Mouse (Mus musculus): ENCODE results near the gene Pawr. TPM values are rescaled to one million over a fixed set of nuclear protein-coding genes. Genes with fewer than 3 reads are reported as not detected.
"Not testable (repeated sequence)": the region's sequence is repeated elsewhere in the genome, so short reads cannot be mapped to it uniquely, and the experiment has no call there.

Pawr gene
- polyA plus RNA-seq, 1 experiment from 2014 or later: 12.9 TPM

DNA sequence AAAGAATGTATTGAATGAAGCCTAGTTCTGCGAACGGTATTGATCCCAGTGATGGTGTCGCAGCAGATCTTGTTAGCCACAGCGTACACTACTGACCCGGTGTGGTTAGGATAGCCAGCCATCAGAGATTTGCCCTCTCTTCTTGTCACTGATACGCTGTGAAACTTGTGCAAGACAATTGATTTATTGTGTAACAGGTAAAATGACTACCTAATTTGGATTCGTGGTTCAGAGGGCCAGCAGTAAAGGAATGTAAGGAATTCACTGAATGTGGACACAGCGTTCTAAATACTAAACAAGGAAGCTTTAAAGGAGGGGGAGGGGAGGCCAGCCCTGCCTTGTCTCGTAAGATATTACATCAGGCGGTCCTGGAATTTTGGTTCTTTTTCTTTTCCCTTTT, 100.3 kb downstream of the Pawr start:
- WGBS: 24% methylated on average over 10 of the region's 10 CpGs
- ATAC-seq (replicated peaks; ENCODE audit: low FRiP score, low TSS enrichment, low read depth) (no peak), DNase-seq (ENCODE audit: low spot score) (no peak)
- H3K27me3 ChIP-seq (replicated peaks; ENCODE audit: control insufficient read depth, insufficient read depth, low read length): no peaks in the 10 kb centered on the region
- H3K27ac ChIP-seq (ENCODE audit: low read depth): no peak overlapping the region
- H3K9me3 ChIP-seq (ENCODE audit: control insufficient read depth, low read length): no peaks in the 10 kb centered on the region
- H3K9ac ChIP-seq (ENCODE audit: low read length): no peak overlapping the region
- peaks cover 18% of the 10 kb centered on the region for H3K4me1 ChIP-seq (replicated peaks; ENCODE audit: control insufficient read depth, insufficient read depth, low read length)
- H3K4me3 ChIP-seq (ENCODE audit: low read depth, low read length): no peak overlapping the region
- no peaks in the 10 kb centered on the region for H3K36me3 ChIP-seq (ENCODE audit: control insufficient read depth, insufficient read depth, low read length)
- H3K4me2 ChIP-seq (ENCODE audit: low read length): no peak overlapping the region

DNA sequence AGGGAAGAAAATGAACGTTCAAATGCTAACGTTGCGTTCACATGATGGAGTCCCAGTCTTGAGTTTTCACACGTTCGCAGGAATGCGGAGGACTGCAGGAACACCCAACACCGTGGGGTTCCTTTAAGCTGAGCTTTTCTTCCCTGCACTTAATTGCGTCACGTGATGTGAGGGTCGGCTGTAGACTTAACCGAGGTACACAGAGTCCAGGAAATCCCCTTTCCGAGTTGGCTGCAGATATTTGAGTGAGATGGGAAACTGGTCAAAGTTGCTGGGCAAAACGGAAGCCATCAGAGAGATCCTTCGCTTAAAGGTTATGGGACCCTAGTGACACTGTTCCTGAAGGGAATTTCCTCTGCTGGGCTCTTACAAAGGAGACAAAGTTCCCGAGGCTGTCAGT, 102.1 kb downstream of the Pawr start:
- Histone ChIP-seq H3K9me3 (ENCODE audit: control insufficient read depth, low read length) (no peaks in the 10 kb centered on the region), H3K4me1 (replicated peaks; ENCODE audit: control insufficient read depth, insufficient read depth, low read length) (peaks cover 24% of the 10 kb centered on the region), H3K27me3 (replicated peaks; ENCODE audit: control insufficient read depth, insufficient read depth, low read length) (no peaks in the 10 kb centered on the region), H3K27ac (ENCODE audit: low read depth) (no peak overlapping the region), H3K36me3 (ENCODE audit: control insufficient read depth, insufficient read depth, low read length) (no peaks in the 10 kb centered on the region), H3K9ac (ENCODE audit: low read length) (no peak overlapping the region), H3K4me3 (ENCODE audit: low read depth, low read length) (no peak overlapping the region), H3K4me2 (ENCODE audit: low read length) (0 out of 2 replicates have a peak overlapping the region, but pooled peaks have one; percentile 3)
- no peak for DNase-seq (ENCODE audit: low spot score)
- ATAC-seq (replicated peaks; ENCODE audit: low FRiP score, low TSS enrichment, low read depth): no peak
- 19% methylated on average over 15 of the region's 15 CpGs for WGBS

GRCm38 (mm10) chr10:108435616-108436015, 103.7 kb downstream of the Pawr start:
- peaks cover 24% of the 10 kb centered on the region for H3K4me1 ChIP-seq (replicated peaks; ENCODE audit: control insufficient read depth, insufficient read depth, low read length)
- DNase-seq (ENCODE audit: low spot score) (no peak), ATAC-seq (replicated peaks; ENCODE audit: low FRiP score, low TSS enrichment, low read depth) (peak; percentile 60; the same call in 1 of the 2 replicates)
- 0 out of 2 replicates have a peak overlapping the region, but pooled peaks have one; percentile 82 for H3K27ac ChIP-seq (ENCODE audit: low read depth)
- H3K36me3 ChIP-seq (ENCODE audit: control insufficient read depth, insufficient read depth, low read length): no peaks in the 10 kb centered on the region
- no peaks in the 10 kb centered on the region for H3K9me3 ChIP-seq (ENCODE audit: control insufficient read depth, low read length)
- no peak overlapping the region for H3K9ac ChIP-seq (ENCODE audit: low read length)
- no peak overlapping the region for H3K4me2 ChIP-seq (ENCODE audit: low read length)
- no peak overlapping the region for H3K4me3 ChIP-seq (ENCODE audit: low read depth, low read length)
- no peaks in the 10 kb centered on the region for H3K27me3 ChIP-seq (replicated peaks; ENCODE audit: control insufficient read depth, insufficient read depth, low read length)
- 17% methylated on average over 5 of the region's 5 CpGs for WGBS

DNA sequence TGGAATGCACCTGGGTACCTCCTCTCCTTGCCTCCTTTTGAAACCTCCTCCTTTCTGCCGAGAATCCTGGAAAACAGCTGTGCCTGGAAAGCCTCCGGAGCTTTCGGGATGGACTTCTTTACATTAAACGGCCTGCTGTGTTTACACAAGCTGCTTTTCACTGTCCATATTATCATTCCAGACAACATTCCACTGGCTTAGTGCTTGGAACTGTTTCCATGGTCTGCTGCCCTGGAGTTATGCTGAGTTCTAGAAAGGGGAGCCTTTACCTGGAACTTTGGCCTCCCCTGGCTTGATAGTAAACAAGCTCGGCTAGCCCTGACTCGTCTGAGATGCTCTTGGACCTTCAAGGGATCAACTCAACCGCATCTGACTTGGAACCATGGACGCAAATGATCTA, 104.4 kb downstream of the Pawr start:
- Histone ChIP-seq H3K9ac (ENCODE audit: low read length) (no peak overlapping the region), H3K4me1 (replicated peaks; ENCODE audit: control insufficient read depth, insufficient read depth, low read length) (peaks cover 24% of the 10 kb centered on the region), H3K36me3 (ENCODE audit: control insufficient read depth, insufficient read depth, low read length) (no peaks in the 10 kb centered on the region), H3K4me2 (ENCODE audit: low read length) (no peak overlapping the region), H3K4me3 (ENCODE audit: low read depth, low read length) (no peak overlapping the region), H3K27me3 (replicated peaks; ENCODE audit: control insufficient read depth, insufficient read depth, low read length) (no peaks in the 10 kb centered on the region), H3K27ac (ENCODE audit: low read depth) (peak overlapping the region; percentile 82), H3K9me3 (ENCODE audit: control insufficient read depth, low read length) (no peaks in the 10 kb centered on the region)
- ATAC-seq (replicated peaks; ENCODE audit: low FRiP score, low TSS enrichment, low read depth): peak; percentile 59
- DNase-seq (ENCODE audit: low spot score): peak; percentile 62
- WGBS: 19% methylated on average over 8 of the region's 8 CpGs

- ATAC-seq (replicated peaks; ENCODE audit: low FRiP score, low TSS enrichment, low read depth): not testable (repeated sequence)
- 96% methylated on average over 5 of the region's 5 CpGs for WGBS
These were observed 108.3 kb downstream of the Pawr start for GRCm38 (mm10) chr10:108440251-108440650.

DNA sequence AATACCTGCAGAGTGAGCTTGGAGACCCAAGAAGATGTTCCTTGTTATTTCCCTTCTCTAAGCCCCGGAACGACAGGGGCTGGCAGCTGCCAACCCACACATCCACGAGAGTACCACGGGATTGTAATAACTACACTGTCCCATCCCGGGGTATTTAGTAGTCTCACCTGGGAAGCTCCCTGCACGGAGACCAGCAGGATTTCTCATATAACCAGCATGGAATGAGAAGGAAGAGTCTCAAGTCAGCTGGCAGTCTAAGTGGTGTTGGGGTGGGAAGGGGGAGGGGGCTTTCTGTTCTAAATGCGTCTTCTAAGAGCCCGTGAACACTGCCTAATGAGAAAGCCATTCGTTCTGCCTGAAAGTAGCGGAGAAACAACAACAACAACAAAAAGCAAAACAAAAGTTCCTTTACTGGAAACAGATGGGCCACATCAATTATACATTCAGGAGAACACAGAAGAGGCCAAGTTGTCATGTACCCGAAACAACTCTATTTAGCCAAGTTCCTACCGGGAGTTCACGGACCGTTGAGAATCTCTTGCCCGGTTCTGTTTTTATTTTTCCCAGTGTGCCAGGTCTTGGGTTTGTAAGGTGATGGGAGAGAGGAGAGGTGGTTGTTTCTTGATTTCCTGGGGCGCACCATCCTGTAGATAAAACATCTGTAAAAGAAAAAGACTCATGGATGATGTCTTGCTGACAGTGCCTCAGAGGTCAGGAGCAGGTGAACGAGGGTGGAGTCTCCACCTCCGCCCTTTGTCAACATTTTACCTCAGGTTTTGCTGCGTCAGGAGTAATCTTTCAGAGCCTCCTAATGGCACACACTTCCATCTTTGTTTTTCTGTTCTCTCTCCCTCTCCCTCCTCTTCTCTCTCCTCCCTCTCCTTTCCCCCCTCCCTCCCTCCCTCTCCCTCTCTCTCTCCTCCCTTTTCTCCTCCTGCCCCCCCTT, 112.3 kb downstream of the Pawr start:
- ATAC-seq (replicated peaks; ENCODE audit: low FRiP score, low TSS enrichment, low read depth): no peak
- Histone ChIP-seq H3K4me2 (ENCODE audit: low read length) (no peak overlapping the region), H3K4me3 (ENCODE audit: low read depth, low read length) (no peak overlapping the region), H3K9ac (ENCODE audit: low read length) (no peak overlapping the region), H3K4me1 (replicated peaks; ENCODE audit: control insufficient read depth, insufficient read depth, low read length) (peaks cover 21% of the 10 kb centered on the region), H3K9me3 (ENCODE audit: control insufficient read depth, low read length) (no peaks in the 10 kb centered on the region), H3K36me3 (ENCODE audit: control insufficient read depth, insufficient read depth, low read length) (no peaks in the 10 kb centered on the region), H3K27me3 (replicated peaks; ENCODE audit: control insufficient read depth, insufficient read depth, low read length) (no peaks in the 10 kb centered on the region), H3K27ac (ENCODE audit: low read depth) (peak overlapping the region; percentile 51; the same call in 1 of the 2 replicates)
- WGBS: 60% methylated on average over 19 of the region's 19 CpGs
- no peak for DNase-seq (ENCODE audit: low spot score)

More at GRCm38 (mm10) chr10:108440251-108440650, 108.3 kb downstream of the Pawr start:
- not testable (repeated sequence) for H3K4me2 ChIP-seq (ENCODE audit: low read length); H3K36me3 ChIP-seq (ENCODE audit: control insufficient read depth, insufficient read depth, low read length); DNase-seq (ENCODE audit: low spot score); H3K9me3 ChIP-seq (ENCODE audit: control insufficient read depth, low read length); H3K9ac ChIP-seq (ENCODE audit: low read length); H3K27me3 ChIP-seq (replicated peaks; ENCODE audit: control insufficient read depth, insufficient read depth, low read length); H3K27ac ChIP-seq (ENCODE audit: low read depth); H3K4me3 ChIP-seq (ENCODE audit: low read depth, low read length)
- H3K4me1 ChIP-seq (replicated peaks; ENCODE audit: control insufficient read depth, insufficient read depth, low read length): peaks cover 22% of the 10 kb centered on the region

GRCm38 (mm10) chr10:108445123-108445522, 113.2 kb downstream of the Pawr start:
- peak overlapping the region; percentile 60 for H3K4me2 ChIP-seq (ENCODE audit: low read length)
- 17% methylated on average over 4 of the region's 4 CpGs for WGBS
- ATAC-seq (replicated peaks; ENCODE audit: low FRiP score, low TSS enrichment, low read depth): no peak

GRCm38 (mm10) chr10:108445606-108446005, 113.7 kb downstream of the Pawr start:
- ATAC-seq (replicated peaks; ENCODE audit: low FRiP score, low TSS enrichment, low read depth) (0 out of 2 replicates have a peak, but pooled peaks have one; percentile 20), DNase-seq (ENCODE audit: low spot score) (no peak)
- Histone ChIP-seq H3K9me3 (ENCODE audit: control insufficient read depth, low read length) (no peaks in the 10 kb centered on the region), H3K4me2 (ENCODE audit: low read length) (peak overlapping the region; percentile 60), H3K9ac (ENCODE audit: low read length) (no peak overlapping the region), H3K36me3 (ENCODE audit: control insufficient read depth, insufficient read depth, low read length) (no peaks in the 10 kb centered on the region), H3K4me3 (ENCODE audit: low read depth, low read length) (peak overlapping the region; percentile 36; the same call in 1 of the 2 replicates), H3K4me1 (replicated peaks; ENCODE audit: control insufficient read depth, insufficient read depth, low read length) (peaks cover 21% of the 10 kb centered on the region), H3K27me3 (replicated peaks; ENCODE audit: control insufficient read depth, insufficient read depth, low read length) (no peaks in the 10 kb centered on the region), H3K27ac (ENCODE audit: low read depth) (peak overlapping the region; percentile 51)
- 37% methylated on average over 10 of the region's 10 CpGs for WGBS

More at GRCm38 (mm10) chr10:108445123-108445522, 113.2 kb downstream of the Pawr start:
- DNase-seq (ENCODE audit: low spot score): no peak
- Histone ChIP-seq H3K36me3 (ENCODE audit: control insufficient read depth, insufficient read depth, low read length) (no peaks in the 10 kb centered on the region), H3K27ac (ENCODE audit: low read depth) (peak overlapping the region; percentile 51; the same call in 1 of the 2 replicates), H3K4me1 (replicated peaks; ENCODE audit: control insufficient read depth, insufficient read depth, low read length) (peaks cover 21% of the 10 kb centered on the region), H3K4me3 (ENCODE audit: low read depth, low read length) (no peak overlapping the region), H3K27me3 (replicated peaks; ENCODE audit: control insufficient read depth, insufficient read depth, low read length) (no peaks in the 10 kb centered on the region), H3K9me3 (ENCODE audit: control insufficient read depth, low read length) (no peaks in the 10 kb centered on the region), H3K9ac (ENCODE audit: low read length) (no peak overlapping the region)
